In the genomic region with DNA sequence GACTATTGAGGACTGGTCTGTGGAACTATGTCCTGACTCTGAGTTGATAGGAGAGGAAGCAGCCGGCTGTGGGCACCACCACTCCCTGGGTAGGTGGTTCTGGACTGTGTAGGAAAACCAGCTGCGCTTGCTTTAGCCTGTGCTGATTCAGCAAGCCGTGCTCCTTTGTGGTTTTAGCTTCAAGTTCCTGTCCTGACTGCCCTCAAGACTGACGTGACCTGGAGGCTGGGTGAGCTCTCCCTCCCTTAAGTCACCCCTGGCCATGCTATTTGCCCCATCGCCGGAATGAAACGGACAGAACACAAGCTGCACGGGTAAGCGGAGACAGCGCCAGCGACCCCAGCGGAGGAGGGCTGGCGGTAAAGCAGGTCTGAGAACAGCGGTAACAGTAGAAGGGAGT, we compare ENCODE assay signal across 12 mouse cellular contexts. TPM values are rescaled to one million over a fixed set of nuclear protein-coding genes. Genes with fewer than 3 reads are reported as not detected.
DNase-seq lines count a peak whose midpoint lies in the region; ATAC-seq lines count a peak whose summit lies in the region.
"Had no signal": no experiment of that assay in that cellular context is flagged by ENCODE, and none has a peak within 500 bp of the region (broad histone marks: within the 10 kb centered on the region; RNA-seq: fewer than 3 reads in every experiment).

No protein-coding gene starts in this region.

- no peak overlapping the region for H3K4me2 ChIP-seq in liver, embryonic 13.5 days
- no peak overlapping the region for H3K4me2 ChIP-seq in intestine, embryonic 15.5 days (replicated peaks)
- H3K4me2 ChIP-seq: forebrain, embryonic 12.5 days; limb, embryonic 12.5 days had no signal

- no peaks in the 10 kb centered on the region for H3K27me3 ChIP-seq in liver, embryonic 13.5 days
- H3K27me3 ChIP-seq in intestine, embryonic 15.5 days (replicated peaks) = no peaks in the 10 kb centered on the region
- H3K27me3 ChIP-seq: forebrain, embryonic 12.5 days; limb, embryonic 12.5 days had no signal

- peaks cover 58% of the 10 kb centered on the region for H3K36me3 ChIP-seq in liver, embryonic 13.5 days
- H3K36me3 ChIP-seq in intestine, embryonic 15.5 days = peaks cover 5% of the 10 kb centered on the region

- ATAC-seq in common myeloid progenitor, adult 5-6 weeks (replicated peaks; ENCODE audit: low read depth, poor library complexity, severe bottlenecking) = peak; percentile 73
- ATAC-seq in liver, embryonic 13.5 days (ENCODE audit: low read depth) = no peak
- ATAC-seq in intestine, embryonic 15.5 days = no peak

- no peak overlapping the region for H3K9ac ChIP-seq in liver, embryonic 13.5 days
- no peak overlapping the region for H3K9ac ChIP-seq in intestine, embryonic 15.5 days
- H3K9ac ChIP-seq: forebrain, embryonic 12.5 days; limb, embryonic 12.5 days had no signal

- DNase-seq in heart, adult 8-10 months (ENCODE audit: low spot score) = peak; percentile 26
- no peak for DNase-seq in heart, postnatal 4 days
- peak; percentile 89 for DNase-seq in 416B (ENCODE audit: low read depth)
- no peak for DNase-seq in liver, embryonic 13.5 days
- no peak for DNase-seq in thymus, postnatal 25 days

- no peaks in the 10 kb centered on the region for H3K9me3 ChIP-seq in liver, embryonic 13.5 days (replicated peaks)
- H3K9me3 ChIP-seq in intestine, embryonic 15.5 days = no peaks in the 10 kb centered on the region
- H3K9me3 ChIP-seq: forebrain, embryonic 12.5 days; limb, embryonic 12.5 days had no signal

- 0 out of 2 replicates have a peak overlapping the region, but pooled peaks have one; percentile 36 for H3K27ac ChIP-seq in liver, embryonic 13.5 days
- no peak overlapping the region for H3K27ac ChIP-seq in intestine, embryonic 15.5 days
- H3K27ac ChIP-seq: forebrain, embryonic 12.5 days; limb, embryonic 12.5 days; stomach, postnatal 0 days had no signal

- no peak overlapping the region for H3K4me3 ChIP-seq in liver, embryonic 13.5 days (replicated peaks)
- no peak overlapping the region for H3K4me3 ChIP-seq in intestine, embryonic 15.5 days (replicated peaks)
- H3K4me3 ChIP-seq: forebrain, embryonic 12.5 days; limb, embryonic 12.5 days had no signal

- H3K4me1 ChIP-seq in liver, embryonic 13.5 days (replicated peaks) = peaks cover 20% of the 10 kb centered on the region
- H3K4me1 ChIP-seq in intestine, embryonic 15.5 days (replicated peaks) = no peaks in the 10 kb centered on the region
- H3K4me1 ChIP-seq: limb, embryonic 12.5 days had no signal

- WGBS in liver, embryonic 13.5 days (ENCODE audit: insufficient replicate concordance) = 58% methylated on average over 14 of the region's 14 CpGs
- 86% methylated on average over 14 of the region's 14 CpGs for WGBS in intestine, embryonic 15.5 days

RNA-seq across cellular contexts. Expression of a gene that starts 4.5 kb away (rescaled TPM):
- total RNA-seq in heart, adult 8-10 months (2022) = 10 to 100 TPM; 12.0 to 17.2 (median 16.2) TPM
- total RNA-seq in heart, postnatal 4 days (2021) = 10 to 100 TPM; 18.7 to 26.8 TPM
- total RNA-seq in common myeloid progenitor, adult 5-6 weeks (2017) = 44.6 and 73.4 TPM in 2 replicates
- 18.4 and 22.7 TPM in 2 replicates for polyA plus RNA-seq in liver, embryonic 13.5 days (2015; fragmentation: Nextera tagmentation; extraction: Ambion mirVana)
- polyA plus RNA-seq in intestine, embryonic 15.5 days (2015; fragmentation: Nextera tagmentation; extraction: Ambion mirVana) = 32.9 and 35.1 TPM in 2 replicates

RNA-seq across cellular contexts. Expression of a gene that starts 35.0 kb away (rescaled TPM):
- 10 to 100 TPM; 29.2 to 31.6 (median 31.1) TPM for total RNA-seq in heart, adult 8-10 months (2022)
- 10 to 100 TPM; 32.3 to 38.0 TPM for total RNA-seq in heart, postnatal 4 days (2021)
- 88.8 and 127 TPM in 2 replicates for total RNA-seq in common myeloid progenitor, adult 5-6 weeks (2017)
- polyA plus RNA-seq in liver, embryonic 13.5 days (2015; fragmentation: Nextera tagmentation; extraction: Ambion mirVana) = 39.9 and 50.2 TPM in 2 replicates
- 46.3 and 46.5 TPM in 2 replicates for polyA plus RNA-seq in intestine, embryonic 15.5 days (2015; fragmentation: Nextera tagmentation; extraction: Ambion mirVana)

RNA-seq across cellular contexts. Expression of a gene that starts 50.3 kb away (rescaled TPM):
- total RNA-seq in heart, adult 8-10 months (2022) = not detected
- not detected for total RNA-seq in heart, postnatal 4 days (2021)
- 0.05 TPM in 1 of 2 replicates, not detected in the other for total RNA-seq in common myeloid progenitor, adult 5-6 weeks (2017)
- 0.07 TPM in 1 of 2 replicates, not detected in the other for polyA plus RNA-seq in liver, embryonic 13.5 days (2015; fragmentation: Nextera tagmentation; extraction: Ambion mirVana)
- polyA plus RNA-seq in intestine, embryonic 15.5 days (2015; fragmentation: Nextera tagmentation; extraction: Ambion mirVana) = 0.23 and 0.39 TPM in 2 replicates
- polyA plus RNA-seq: heart, embryonic 14.5 days; neural tube, embryonic 11.5 days had no signal

Comparison
In these comparisons a context has a peak if more than half of its experiments do, and no peak if none do; other contexts are left out.
1. DNase-seq: peak in heart, adult 8-10 months (single experiment) and 416B (single experiment); none in heart, postnatal 4 days (single experiment), liver, embryonic 13.5 days (single experiment) and thymus, postnatal 25 days (single experiment).